Mouse (Mus musculus) lung, postnatal 14 days (tissue): ENCODE results near the gene Tjp2.
"Not testable (repeated sequence)": the region's sequence is repeated elsewhere in the genome, so short reads cannot be mapped to it uniquely, and the experiment has no call there.

Source experiments
- DNase-seq: peaks from one replicate; pipeline ENCODE4 v3.0.0; 2021

Tjp2 gene

DNA sequence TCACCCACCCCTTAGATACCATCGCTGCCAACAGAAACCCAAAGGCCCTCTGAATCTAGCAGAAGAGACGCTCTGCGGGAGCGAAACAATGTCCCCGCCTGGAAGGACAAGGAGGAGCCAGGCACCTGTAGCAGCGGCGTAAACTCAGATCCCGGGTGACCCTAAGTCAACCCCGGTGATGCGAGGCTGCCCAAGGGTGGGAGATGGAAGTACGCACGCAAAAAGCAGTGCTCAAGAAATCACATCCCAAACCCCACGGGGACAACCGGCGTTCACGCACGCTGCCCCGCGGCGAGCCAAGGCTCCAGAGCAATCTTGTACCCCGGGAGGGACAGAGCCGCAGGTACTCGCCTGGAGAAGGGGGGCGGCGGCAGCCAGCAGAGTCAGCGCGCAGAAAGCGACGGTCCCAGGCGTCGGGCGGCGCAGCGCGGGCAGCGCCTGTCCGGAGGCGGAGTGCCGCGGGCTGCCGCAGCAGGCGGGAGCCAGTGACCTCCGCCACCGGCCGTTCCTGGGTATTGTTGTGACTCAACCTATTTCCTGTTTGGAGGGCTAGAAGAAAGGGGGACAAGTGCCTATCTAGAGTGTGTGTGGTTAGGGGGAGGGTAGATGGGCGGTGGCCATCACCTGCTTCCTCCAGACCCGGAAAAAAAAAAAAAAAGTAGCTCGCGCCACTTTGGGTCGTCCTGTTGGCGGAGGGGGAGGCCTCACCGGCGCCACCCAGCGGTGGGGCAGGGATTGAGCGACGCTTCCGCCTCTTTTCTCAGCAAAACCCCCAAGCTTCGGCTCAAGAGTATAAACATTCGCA lies at the start of gene Tjp2:
TSS of gene Tjp2 (minus strand) at position 531 of the 805 bp plus-strand sequence.
- DNase-seq: peak; percentile 80

DNA sequence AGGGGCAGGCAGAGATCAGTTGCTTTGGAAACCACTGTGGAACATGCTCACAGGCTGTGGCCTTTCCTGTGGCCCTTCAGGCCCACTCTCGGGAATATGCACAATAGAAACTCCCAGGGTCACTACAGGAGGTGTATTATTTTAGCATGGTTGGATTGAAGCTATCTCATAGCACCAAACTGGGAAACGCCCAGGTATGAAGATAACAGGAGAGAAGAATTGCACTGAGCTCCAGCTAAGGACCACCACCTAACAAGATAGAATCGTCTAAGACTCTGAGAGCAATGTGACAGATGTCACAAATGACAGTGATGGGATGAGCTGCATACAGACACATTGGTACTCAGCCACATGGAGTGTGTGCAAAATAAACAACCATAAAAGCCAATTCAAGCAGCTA lies 49.5 kb upstream of the Tjp2 start:
- no peak for DNase-seq

DNA sequence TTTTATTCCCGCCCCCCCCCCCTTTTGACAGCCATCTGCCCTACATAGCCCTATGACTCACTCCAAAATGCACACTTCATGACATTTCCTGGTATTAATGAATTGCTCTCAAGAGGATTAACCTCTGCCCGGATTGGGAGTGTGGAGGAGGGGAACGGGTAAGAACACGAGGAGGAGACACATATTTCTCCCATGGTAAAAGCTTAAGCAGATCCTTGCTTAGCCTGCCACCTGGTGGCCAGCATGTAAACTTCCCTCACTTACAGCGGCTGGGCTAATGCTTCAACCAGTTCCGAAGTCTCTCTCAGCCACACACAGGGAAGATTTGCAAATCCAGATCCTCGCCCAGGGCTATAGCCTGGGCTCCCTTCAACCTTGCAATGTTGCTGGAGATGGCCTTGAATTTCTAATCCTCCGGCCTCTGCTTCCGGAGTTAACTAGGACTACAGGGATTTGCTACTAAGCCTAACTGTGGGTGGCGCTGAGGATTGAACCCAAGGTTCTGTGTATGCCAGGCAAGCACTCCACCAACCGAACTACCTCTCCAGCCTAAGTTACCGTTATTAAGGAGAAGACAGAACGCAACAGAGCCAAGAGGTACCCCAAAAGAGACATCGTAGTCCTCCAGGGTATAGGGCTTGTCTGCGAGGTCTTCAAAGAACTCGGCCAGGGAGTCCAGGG lies 47.1 kb upstream of the Tjp2 start:
- peak; percentile 89 for DNase-seq

DNA sequence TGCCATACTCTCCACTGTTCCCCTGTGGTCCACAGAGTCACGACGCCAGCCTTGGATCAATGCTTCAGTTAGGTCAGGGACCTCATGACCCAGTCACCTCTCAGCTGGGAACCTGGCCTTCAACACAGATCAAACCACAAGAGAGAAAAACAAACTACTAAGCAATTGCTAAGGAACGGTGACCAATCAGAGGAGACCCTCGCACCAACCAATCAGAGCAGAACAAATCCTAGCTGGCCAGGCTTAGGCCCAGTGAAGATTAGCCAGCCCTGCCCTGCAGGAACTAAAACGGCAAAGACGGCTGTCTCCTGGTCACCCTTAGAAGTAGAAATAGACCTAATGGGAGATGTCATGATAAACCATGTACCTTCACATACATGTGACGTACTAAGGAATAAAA lies 46.5 kb upstream of the Tjp2 start:
- no peak for DNase-seq

DNA sequence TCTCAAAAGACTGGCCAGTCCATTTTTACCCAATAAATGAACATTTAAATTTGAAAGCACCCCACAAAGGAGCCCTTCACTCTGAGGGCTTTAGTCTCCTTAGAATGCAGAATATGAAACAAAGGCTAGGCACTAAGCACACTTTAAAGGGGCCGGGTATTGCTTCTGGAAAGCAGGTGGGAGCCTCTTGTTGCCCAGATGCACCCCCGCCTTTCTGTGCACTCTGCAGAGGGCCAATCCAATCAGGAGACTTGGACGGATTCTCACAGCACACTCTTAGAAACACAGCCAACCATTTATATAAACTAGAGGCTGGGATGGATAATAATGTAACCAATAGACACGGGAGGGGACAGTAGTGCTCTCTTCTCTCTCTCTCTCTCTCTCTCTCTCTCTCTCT lies 43.7 kb upstream of the Tjp2 start:
- no peak for DNase-seq

DNA sequence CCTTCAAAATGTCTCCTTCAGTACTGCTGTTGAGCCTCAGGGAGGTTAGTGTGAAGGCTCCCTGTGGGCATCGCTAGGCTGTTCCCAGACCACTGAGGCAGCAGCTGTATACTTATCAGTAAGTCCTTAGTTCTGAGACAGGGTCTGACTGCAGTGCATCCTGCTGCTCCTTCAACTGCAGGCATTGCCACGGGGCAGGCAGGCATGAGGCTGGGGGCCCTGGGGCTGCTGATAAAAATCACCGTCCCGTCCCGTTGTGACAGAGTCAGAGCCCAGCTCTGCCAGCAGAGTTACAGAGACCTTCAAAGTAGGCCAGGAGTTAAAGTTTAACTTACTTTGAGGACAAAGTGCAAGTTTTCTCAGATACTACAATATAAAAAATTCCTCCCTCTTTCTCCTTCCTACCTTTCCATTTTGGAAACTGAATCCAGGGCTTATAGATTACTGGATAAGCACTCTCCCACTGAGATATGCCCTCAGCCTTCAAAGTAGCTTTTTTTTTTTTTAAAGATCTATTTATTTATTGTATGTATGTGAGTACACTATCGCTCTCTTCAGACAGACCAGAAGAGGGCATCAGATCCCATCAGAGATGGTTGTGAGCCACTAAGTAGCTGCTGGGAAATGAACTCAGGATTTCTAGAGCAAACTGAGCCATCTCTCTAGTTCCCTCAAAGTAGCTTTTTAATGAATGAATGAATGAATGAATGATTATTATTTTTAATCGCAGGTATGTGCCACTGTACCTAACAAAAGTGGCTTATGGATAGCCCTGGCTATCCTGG lies 41.4 kb upstream of the Tjp2 start:
- no peak for DNase-seq

DNA sequence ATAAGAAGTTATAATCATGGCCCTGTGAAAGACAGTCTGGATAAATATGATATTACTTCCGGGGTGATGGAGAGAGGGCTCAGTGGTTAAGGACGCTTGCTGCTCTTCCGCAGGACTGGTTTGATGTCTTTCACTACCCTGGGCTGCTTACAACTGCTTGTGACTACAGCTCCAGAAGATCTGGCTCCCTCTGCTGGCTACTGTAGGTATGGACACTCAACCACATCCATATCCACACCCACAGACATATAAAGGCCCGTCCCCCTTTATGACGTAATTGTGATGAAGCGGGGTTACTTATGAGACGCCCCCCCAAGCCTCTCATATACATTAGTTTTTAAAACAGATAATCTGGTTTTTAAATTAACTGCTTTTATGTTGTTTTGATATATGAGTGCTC lies 40.2 kb upstream of the Tjp2 start:
- DNase-seq: peak; percentile 93

DNA sequence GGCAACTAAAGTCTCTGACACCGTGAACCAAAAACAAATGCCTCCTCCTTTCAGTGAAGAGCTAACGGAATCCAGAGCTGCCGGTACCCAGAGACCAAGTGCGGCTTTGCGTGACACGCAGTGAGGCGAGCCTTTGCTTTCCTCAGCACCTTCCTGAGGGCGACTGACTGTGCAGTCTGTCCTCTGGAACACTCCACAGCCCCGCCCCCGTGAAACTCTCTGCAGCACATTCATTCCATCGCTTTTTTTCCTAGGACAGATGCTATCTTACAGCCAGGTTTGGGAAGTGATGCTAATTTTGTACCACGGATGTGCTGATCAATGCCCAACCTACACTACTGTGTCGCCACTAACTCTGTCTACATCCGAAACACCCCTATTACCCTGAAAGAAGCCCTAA lies 37.9 kb upstream of the Tjp2 start:
- no peak for DNase-seq

DNA sequence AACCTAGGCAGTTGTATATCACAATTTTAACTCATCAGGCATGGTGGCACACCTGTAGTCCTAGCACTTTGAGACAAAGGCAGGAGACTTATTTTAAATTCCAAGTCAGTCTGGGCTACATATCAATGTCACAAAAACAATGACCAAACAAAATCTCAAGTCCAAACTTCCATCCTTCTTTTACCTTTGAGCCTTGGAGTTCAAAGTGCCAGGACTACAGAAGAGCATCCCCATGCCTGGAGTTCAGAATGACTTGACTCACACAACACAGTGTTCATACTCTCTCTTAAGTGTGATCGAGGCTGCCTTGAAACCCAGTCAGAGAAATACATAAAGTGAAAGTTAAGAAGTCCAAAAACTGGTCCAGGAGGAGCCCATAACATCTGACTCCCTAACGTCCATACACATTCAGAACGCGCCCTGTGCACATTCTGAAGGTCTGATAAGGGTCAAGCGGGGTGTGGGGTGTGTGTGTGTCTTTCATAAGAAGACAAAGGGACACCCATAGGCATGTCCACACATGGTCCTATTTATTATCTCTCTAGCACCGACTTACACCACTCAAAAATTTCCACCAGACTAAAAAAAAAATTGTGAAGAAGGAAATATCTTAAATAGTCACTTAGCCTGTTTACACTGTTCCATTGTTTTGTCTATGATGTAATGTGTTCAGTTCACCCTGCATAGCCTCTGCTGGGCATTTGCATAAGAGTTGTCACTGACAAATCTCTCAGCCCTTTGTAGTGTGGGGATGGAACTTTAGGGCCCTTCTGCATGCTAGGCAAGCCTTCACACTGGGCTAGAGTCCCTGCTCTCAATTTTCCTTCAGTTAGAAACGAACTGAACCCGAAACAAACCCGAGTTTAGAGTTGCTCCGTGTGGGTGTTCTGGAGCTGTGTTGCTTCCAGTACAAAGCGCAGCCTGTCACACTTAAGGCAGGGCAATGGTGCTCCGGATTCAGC lies 34.8 kb upstream of the Tjp2 start:
- peak; percentile 32 for DNase-seq

DNA sequence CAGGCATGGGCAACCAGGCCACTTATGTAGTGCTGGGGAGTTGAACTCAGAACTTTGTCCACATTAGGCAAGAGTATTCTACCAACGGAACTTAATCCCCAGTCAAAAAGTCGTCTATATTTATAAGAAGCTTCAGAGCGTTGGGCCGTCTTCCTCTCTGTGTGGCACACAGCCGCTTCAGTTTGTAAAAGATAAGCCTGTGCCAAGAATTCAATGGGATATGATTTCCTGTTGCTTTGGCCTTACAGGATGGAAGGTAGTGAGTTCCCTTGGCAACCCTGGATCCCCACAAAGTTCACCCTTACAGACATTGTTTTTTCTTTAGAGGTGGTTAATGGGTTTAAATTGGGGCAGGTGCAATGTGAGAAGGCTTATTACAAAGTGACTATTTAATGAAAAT lies 33.5 kb upstream of the Tjp2 start:
- peak; percentile 38 for DNase-seq

DNA sequence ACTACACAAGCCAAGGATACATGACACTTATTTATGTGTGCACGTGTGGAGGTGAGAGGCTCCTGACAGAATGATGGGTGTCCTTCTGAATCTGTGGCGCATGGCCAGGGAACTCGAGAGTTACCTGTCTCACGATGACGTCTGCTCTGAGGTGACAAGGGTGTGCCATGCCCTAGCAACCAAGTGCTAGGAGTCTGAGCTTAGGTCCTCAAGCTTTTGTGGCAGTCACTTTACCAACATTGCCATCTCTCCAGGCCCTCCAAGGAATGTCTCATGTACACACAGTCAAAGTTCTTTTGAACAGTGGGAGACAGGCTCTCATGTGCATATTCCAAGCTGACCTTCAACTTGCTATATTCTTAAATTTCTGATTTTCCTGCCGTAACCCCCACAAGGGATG lies 33.1 kb upstream of the Tjp2 start:
- DNase-seq: no peak

DNA sequence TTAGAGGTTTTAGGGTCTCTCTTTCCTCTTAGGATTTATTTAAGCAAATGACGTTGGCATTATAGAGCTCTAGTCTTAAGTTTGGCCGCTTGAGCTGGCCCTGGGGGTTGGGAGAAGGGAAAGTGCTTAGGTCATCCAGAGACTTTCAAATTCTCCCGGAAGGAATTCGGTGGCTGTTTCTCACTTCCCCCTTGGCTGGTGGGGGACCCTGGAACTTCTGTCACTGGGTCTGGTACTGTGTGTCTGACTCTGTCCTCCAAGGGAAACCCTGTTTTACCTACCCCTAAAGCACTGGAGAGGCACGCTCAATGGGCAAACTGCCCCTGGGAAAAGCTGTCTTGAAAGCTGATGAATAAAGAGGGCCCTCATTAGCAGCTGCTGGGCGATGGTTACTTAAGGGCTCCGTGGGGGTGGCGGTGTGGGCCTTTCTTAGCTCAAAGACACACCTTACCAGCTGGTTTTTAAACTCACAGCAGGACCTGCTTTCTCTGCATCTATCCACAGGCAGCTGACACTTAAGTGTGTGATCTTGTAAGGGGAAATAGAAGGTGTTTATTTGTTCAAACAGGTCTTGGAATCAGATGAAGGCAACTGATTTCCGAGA lies 28.9 kb upstream of the Tjp2 start:
- no peak for DNase-seq

DNA sequence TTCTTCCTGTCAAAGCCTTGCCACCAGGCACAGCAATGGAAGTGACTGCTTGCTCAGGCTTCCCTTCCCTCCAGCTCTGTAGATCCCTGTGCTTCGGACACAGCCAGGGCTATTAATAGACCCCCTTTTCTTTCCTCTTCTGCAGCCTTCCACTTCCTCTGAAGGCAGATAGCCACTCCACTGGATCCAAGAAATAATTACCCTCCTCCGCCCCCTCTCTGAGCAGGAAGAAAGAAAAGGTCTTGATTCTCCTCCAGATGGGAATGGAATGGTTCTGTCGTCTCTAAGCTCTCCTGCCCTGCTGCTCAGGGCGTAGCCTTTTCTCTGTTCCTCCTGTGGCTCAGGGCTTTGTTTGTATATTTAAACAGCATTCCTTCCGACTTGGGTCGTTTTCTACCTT lies 27.0 kb upstream of the Tjp2 start:
- DNase-seq: peak; percentile 19

DNA sequence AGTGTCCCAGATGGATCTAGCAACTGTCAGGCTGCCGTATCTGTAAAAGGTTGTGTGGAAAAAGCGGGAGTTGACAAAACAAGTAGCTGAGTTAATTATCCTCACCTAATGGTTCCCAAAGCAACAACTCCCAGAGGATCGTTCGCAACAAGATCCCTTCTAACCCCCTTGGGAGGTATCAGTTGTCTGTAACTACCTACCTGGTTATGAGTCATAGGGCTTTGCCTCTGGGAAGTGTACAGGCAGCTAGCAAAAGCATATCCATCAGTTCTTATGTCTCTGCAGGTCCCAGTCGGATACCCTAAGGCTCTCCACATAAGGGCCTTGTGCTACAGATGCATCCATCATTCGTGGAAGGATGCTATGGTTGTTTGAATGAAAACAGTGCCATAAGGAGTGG lies 18.5 kb upstream of the Tjp2 start:
- DNase-seq: no peak

DNA sequence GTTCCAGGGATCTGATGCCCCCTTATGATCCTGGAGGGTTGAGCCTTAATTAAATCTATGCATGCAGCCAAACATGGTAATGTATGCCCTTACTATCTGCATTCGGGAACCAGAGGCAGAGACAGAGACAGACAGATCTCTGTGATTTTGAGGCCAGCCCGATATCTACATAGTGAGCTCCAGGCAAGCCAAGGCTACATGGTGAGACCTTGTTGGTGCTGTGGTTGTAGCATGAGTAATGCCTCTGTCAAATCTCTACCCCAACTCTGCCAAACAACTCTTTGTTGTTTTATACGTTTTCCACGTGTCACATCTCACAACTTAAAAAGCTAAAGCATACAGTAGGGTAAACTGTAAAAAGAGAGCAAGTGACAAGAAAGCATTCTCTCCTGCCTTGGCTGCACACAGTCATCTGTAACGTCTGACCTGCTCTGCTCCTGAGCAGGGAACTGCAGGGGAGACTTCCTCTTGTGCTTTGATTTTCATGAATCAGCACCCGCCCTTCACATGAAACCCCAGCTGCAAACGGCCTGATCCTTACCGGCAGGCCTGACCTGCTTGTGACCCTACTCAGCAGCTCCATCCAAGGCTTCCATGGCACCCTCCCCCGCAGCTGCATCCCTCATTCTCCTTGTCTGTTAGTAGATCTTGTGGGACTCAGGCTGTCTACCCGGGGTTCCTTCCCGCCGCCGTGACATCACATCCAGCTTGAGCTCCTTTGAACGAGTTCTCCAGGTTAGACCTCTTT lies 17.1 kb upstream of the Tjp2 start:
- DNase-seq: no peak

DNA sequence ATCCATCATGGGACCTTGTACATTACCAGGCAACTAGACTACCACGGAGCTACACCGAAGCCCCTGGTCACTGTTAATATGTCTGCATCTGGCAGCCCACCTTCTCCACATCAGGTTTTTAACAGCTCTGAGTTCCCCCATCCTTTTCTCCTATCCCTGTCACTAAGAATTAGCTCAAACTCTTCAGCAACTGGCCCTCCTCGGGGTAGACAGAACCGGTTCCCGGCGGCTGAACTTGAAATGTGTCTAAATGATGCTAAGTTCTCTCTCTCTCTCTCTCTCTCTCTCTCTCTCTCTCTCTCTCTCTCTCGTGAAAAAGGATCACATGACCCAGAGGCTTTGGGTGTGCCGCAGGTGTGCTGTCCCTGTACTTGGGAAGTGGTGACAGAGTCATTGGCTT lies 16.4 kb upstream of the Tjp2 start:
- DNase-seq: no peak

DNA sequence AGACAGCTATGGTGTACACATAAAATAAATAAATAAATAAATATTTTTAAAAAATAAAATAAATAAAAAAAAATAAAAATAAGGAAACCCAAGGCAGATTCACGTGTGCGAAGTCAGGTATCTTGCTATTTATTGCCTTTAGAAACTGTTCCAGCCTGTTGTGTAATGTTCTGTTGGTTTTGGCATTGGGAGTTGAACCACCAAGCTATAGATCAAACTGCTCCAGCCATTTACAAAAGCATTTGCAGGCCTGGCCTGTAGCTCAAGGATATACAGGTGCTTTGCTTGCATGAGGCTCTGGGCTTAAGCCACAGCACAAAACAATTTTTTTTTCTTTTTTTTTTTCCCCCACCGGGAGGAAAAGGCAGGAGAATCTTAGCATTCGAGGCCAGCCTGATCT lies 13.2 kb upstream of the Tjp2 start:
- DNase-seq: no peak

DNA sequence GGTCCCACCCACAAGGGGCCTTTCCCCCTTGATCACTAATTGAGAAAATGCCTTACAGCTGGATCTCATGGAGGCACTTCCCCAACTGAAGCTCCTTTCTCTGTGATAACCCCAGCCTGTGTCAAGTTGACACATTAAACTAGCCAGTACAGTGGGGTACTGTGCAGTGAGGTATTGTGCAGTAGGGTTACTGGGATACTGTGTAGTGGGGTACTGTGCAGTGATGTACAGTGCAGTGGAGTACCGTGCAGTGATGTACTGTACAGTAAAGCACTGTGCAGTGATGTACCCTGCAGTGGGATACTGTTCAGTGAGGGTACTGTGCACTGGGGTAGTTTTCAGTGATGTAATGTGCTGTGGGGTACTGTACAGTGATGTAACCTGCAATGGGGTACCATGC lies 7.5 kb upstream of the Tjp2 start:
- DNase-seq: not testable (repeated sequence)

DNA sequence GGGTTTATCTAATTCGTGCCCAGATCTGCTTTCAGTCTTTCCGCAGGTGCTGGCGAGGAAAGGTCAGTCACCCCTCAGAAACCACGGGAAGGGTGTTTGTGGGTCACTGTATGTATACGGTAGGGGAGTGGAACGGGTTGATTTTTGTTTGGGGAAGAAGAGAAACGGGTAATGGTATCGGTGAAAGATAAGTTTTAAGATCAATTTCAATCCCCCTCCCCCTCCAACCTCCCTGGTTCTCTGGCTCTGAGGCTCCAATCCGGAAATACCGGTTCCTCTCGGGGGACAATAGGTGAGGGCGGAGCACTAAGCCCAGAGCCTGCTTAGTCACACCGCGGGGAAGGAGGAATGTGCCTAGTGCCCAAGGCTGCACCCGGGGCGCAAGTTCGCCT lies 471 bp upstream of the Tjp2 start:
- peak; percentile 74 for DNase-seq

DNA sequence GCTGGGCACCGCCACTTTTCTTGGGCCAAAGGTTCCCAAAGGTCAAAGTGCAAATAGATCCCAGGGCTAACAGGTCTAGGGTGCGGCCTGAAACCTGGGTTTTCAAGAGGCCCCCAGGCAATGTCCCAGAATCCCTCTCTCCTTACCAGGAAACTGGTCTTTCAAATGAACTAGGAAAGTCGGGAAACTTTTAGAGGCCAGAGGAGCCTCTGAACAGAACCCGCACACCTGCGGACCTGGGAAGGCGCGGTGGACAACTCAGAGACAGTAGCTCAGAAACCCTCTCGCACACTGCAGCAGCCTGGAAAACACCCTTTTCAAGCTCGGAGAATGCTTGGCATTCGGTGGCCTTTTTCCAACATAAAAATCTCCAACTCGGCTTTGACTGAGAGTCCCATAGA lies 979 bp downstream of the Tjp2 start:
- peak; percentile 46 for DNase-seq

DNA sequence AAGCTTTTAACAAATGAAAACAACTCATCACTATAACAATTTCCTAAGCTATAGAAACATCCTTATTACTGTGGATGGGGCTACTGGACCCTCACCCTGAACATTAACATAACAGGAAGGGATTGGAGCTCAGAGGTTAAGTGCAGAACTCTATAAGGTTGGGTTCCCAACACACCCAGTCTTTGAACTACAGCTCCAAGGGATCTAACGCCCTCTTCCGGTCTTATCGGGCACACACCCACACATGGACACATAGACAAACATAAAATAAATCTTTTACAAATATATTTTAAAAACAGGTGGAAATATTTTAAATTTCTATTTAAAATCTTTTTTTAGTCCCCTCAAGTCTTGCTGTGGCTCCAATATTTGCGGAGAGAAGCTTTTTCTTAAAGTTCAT lies 3.4 kb downstream of the Tjp2 start:
- no peak for DNase-seq
